Mouse (Mus musculus) megakaryocyte, embryonic 14.5 days (primary cell): ENCODE measurements around the gene Gm3233.

ENCODE experiments used
- FLI1 ChIP-seq: IDR thresholded peaks from 2 replicates; pipeline ENCODE4 v1.6.1; 2012; ENCODE audit warnings: low read length, inconsistent platforms, mixed read lengths
- GATA1 ChIP-seq: IDR thresholded peaks from 3 replicates; pipeline ENCODE4 v1.6.1; 2012; ENCODE audit warnings: mixed read lengths, low read length, inconsistent platforms, borderline replicate concordance

GRCm38 (mm10) chr10:77728280-77728679, 31.2 kb downstream of the Gm3233 start:
- TF ChIP-seq GATA1 = no peak
- no peak for TF ChIP-seq FLI1
